Mouse (Mus musculus) stomach, embryonic 16.5 days (tissue): ENCODE measurements around the gene Sugct. TPM values are rescaled to one million over a fixed set of nuclear protein-coding genes. Genes with fewer than 3 reads are reported as not detected.

Source experiments
- ATAC-seq: fragments of 200-750 bp; cut with Nextera tagmentation; 2 replicates; pipeline ENCODE4 v1.8.0; 2017; ENCODE audit warnings: moderate number of reproducible peaks, moderate TSS enrichment; ENCODE audit not compliant: insufficient read depth, low FRiP score
- H3K27ac ChIP-seq: fragments of 300-500 bp; sonication (generic); 2 replicates; pipeline ENCODE4 v1.5.1; 2014; ENCODE audit warnings: low read length
- H3K27me3 ChIP-seq: fragments of 300-500 bp; sonication (generic); 2 replicates; pipeline ENCODE4 v1.6.1; 2014; ENCODE audit warnings: low read length, control low read depth, mixed read lengths; ENCODE audit not compliant: control insufficient read depth, insufficient read depth
- H3K36me3 ChIP-seq: fragments of 300-500 bp; sonication (generic); 2 replicates; pipeline ENCODE4 v1.6.1; 2014; ENCODE audit warnings: low read length; ENCODE audit not compliant: control insufficient read depth, insufficient read depth
- H3K4me1 ChIP-seq: fragments of 300-500 bp; sonication (generic); 2 replicates; pipeline ENCODE4 v1.6.1; 2014; ENCODE audit warnings: low read length, control low read depth, mixed read lengths; ENCODE audit not compliant: control insufficient read depth, insufficient read depth
- H3K4me2 ChIP-seq: fragments of 300-500 bp; sonication (generic); 2 replicates; pipeline ENCODE4 v1.6.1; 2014; ENCODE audit warnings: low read depth, low read length, mixed read lengths
- H3K4me3 ChIP-seq: fragments of 300-500 bp; sonication (generic); replicated peaks from 2 replicates; pipeline ENCODE4 v1.5.1; 2014; ENCODE audit warnings: mild to moderate bottlenecking, low read length
- H3K9ac ChIP-seq: fragments of 300-500 bp; sonication (generic); 2 replicates; pipeline ENCODE4 v1.6.1; 2014; ENCODE audit warnings: low read length
- H3K9me3 ChIP-seq: fragments of 300-500 bp; sonication (generic); replicated peaks from 2 replicates; pipeline ENCODE4 v1.6.1; 2016; ENCODE audit warnings: low read length, control low read depth; ENCODE audit not compliant: control insufficient read depth
- WGBS: fragments of 180-500 bp; shearing (Covaris S2); extraction: QIAGEN DNeasy Blood & Tissue Kit; methylation state at CpG from one replicate; pipeline ENCODE4 v1.1.7; 2014; 5-methylcytosine and 5-hydroxymethylcytosine counted together
- polyA plus RNA-seq: library from polyadenylated mRNA; unstranded; fragments of >200 nt; fragmentation: Nextera tagmentation; extraction: Ambion mirVana; gene quantifications from 2 replicates; pipeline ENCODE4 v1.2.1, GENCODE M21; 2015

Sugct gene
- polyA plus RNA-seq, result 5.6 and 6.6 TPM in 2 replicates

- Histone ChIP-seq H3K4me2 (peak within 1 kb of the TSS; percentile 81), H3K36me3 (no peaks in the 10 kb centered on the region), H3K27ac (peak within 1 kb of the TSS; percentile 95), H3K9me3 (no peaks in the 10 kb centered on the region), H3K4me1 (peaks cover 3% of the 10 kb centered on the region), H3K4me3 (peak within 1 kb of the TSS; percentile 84), H3K9ac (peak within 1 kb of the TSS; percentile 97), H3K27me3 (no peaks in the 10 kb centered on the region)
- ATAC-seq, result peak; percentile 98
- under 1% methylated on average over 66 of the region's 66 CpGs for WGBS
Observed at GRCm38 (mm10) chr13:17694911-17695699, at the start of gene Sugct, which contains the start of gene Mplkip. Sugct (minus strand) TSS chr13:17695553. Mplkip (plus strand) TSS chr13:17695192.

GRCm38 (mm10) chr13:17728798-17729197, 33.4 kb upstream of the Sugct start:
- H3K36me3 ChIP-seq, result no peaks in the 10 kb centered on the region; the same call in 1 of the 2 replicates
- 91% methylated on average over 3 of the region's 3 CpGs for WGBS
- H3K9me3 ChIP-seq, result no peaks in the 10 kb centered on the region
- H3K27me3 ChIP-seq, result no peaks in the 10 kb centered on the region
- H3K4me2 ChIP-seq, result no peak overlapping the region
- no peak overlapping the region for H3K4me3 ChIP-seq
- H3K4me1 ChIP-seq, result no peaks in the 10 kb centered on the region
- H3K9ac ChIP-seq, result no peak overlapping the region
- no peak for ATAC-seq
- H3K27ac ChIP-seq, result no peak overlapping the region

GRCm38 (mm10) chr13:17727922-17728321, 32.6 kb upstream of the Sugct start:
- H3K4me3 ChIP-seq, result no peak overlapping the region
- no peaks in the 10 kb centered on the region for H3K9me3 ChIP-seq
- H3K27ac ChIP-seq, result no peak overlapping the region
- H3K4me2 ChIP-seq, result no peak overlapping the region
- no peaks in the 10 kb centered on the region for H3K4me1 ChIP-seq
- H3K9ac ChIP-seq, result no peak overlapping the region
- WGBS, result 83% methylated on average over 4 of the region's 4 CpGs
- ATAC-seq, result no peak
- H3K36me3 ChIP-seq, result no peaks in the 10 kb centered on the region; the same call in 1 of the 2 replicates
- no peaks in the 10 kb centered on the region for H3K27me3 ChIP-seq

DNA sequence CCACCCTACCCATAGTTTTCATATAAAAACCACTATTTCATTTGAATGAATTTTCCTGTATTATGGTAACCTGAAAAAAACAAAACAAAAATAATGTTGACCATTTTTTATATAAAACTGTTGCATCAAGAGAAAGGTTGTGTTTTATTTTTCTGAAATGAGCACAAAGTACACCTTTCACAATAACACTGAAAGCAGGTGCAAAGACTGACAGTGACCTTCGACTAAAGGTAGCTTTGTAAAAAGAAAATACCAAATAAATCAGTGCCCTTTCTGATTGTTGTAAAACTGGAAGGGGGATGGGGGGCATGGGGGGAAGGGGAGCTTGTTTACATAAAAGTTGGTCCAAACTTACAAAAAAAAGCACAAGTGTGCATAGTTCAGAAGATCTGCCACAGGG, 22.0 kb upstream of the Sugct start:
- Histone ChIP-seq H3K27me3 (no peaks in the 10 kb centered on the region), H3K4me3 (no peak overlapping the region), H3K36me3 (peaks cover 14% of the 10 kb centered on the region), H3K27ac (no peak overlapping the region), H3K9ac (no peak overlapping the region), H3K9me3 (no peaks in the 10 kb centered on the region), H3K4me1 (no peaks in the 10 kb centered on the region), H3K4me2 (no peak overlapping the region)
- 97% methylated on average over 1 of the region's 1 CpGs for WGBS
- ATAC-seq, result no peak

GRCm38 (mm10) chr13:17708784-17709311, 13.5 kb upstream of the Sugct start:
- Histone ChIP-seq H3K4me3 (no peak overlapping the region), H3K36me3 (no peaks in the 10 kb centered on the region), H3K9me3 (no peaks in the 10 kb centered on the region), H3K9ac (no peak overlapping the region), H3K27me3 (no peaks in the 10 kb centered on the region), H3K4me2 (no peak overlapping the region), H3K27ac (no peak overlapping the region), H3K4me1 (no peaks in the 10 kb centered on the region)
- ATAC-seq, result no peak
- WGBS, result 86% methylated on average over 5 of the region's 5 CpGs

DNA sequence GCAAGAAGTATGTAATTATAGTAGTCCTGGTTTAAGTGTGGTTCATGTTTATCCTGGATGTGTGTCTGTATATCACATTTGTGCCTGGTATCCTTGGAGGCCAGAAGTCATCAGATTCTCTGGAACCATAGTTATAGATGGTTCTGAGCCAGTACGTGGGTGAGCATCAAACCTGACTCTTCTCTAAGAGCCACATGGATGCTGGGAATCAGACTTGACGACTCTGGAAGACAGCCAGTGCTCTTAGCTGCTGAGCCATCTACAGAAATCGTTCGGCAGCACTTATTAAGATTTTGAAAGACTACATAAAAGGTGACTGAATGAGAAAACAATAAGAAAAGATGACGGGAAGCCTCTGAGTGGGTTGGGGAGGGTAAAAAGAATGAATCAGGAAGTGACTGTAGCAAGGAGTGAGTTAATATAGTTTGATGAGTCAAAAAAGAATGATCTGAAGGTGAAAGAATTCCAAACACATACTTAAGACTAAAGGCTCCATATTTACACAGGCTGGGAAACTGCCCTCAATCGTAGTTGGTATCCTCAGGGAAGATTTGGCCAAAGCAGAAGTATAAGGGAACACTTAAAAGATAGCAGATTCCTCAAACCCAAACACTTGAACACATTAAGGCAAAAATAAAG, 10.0 kb upstream of the Sugct start:
- Histone ChIP-seq H3K27ac (no peak overlapping the region), H3K4me3 (no peak overlapping the region), H3K9me3 (no peaks in the 10 kb centered on the region), H3K4me2 (no peak overlapping the region), H3K4me1 (no peaks in the 10 kb centered on the region), H3K27me3 (no peaks in the 10 kb centered on the region), H3K36me3 (no peaks in the 10 kb centered on the region), H3K9ac (no peak overlapping the region)
- WGBS, result 64% methylated on average over 6 of the region's 6 CpGs
- ATAC-seq, result no peak

GRCm38 (mm10) chr13:17702311-17702710, 7.0 kb upstream of the Sugct start:
- Histone ChIP-seq H3K4me1 (no peaks in the 10 kb centered on the region), H3K4me2 (no peak overlapping the region), H3K9ac (no peak overlapping the region), H3K36me3 (no peaks in the 10 kb centered on the region), H3K27ac (no peak overlapping the region), H3K27me3 (no peaks in the 10 kb centered on the region), H3K4me3 (no peak overlapping the region), H3K9me3 (no peaks in the 10 kb centered on the region)
- ATAC-seq, result no peak

GRCm38 (mm10) chr13:17701322-17701721, 6.0 kb upstream of the Sugct start:
- Histone ChIP-seq H3K9me3 (no peaks in the 10 kb centered on the region), H3K36me3 (no peaks in the 10 kb centered on the region), H3K4me1 (no peaks in the 10 kb centered on the region), H3K27me3 (no peaks in the 10 kb centered on the region), H3K4me2 (no peak overlapping the region), H3K9ac (no peak overlapping the region), H3K27ac (no peak overlapping the region), H3K4me3 (no peak overlapping the region)
- ATAC-seq, result no peak

DNA sequence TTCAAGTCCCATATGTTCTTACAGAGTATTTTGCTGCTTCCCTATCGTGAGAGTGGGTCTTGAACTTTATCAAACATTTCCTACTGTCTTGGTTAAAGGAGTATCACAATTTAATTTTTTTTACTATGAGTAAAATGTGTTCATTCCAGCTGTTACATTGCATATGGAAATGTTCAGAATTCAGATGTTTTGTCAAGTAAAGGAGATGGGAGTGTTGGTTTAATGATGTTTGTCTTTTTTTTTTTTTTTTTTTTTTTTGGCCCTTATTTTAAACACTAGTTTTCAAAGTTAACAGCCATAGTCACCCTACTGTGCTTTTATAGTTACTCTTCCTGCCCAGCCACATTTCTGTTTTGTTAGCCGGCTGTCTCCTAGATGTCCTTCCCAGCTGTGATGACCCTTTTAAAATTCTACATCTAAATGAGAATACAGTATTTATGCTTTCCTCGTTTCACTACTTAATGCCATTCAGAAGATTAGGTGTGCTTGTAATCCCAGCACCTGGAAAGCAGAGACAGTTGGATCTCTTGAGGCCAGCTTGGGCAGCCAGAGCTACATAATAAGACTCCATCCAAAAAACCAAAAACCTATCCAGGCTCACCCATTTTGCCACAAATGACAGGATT, 4.8 kb upstream of the Sugct start:
- no peak overlapping the region for H3K4me3 ChIP-seq
- no peaks in the 10 kb centered on the region for H3K36me3 ChIP-seq
- H3K27ac ChIP-seq, result no peak overlapping the region
- H3K27me3 ChIP-seq, result no peaks in the 10 kb centered on the region
- no peaks in the 10 kb centered on the region for H3K9me3 ChIP-seq
- H3K4me2 ChIP-seq, result no peak overlapping the region
- no peaks in the 10 kb centered on the region for H3K4me1 ChIP-seq
- WGBS, result 88% methylated on average over 3 of the region's 3 CpGs
- ATAC-seq, result no peak
- H3K9ac ChIP-seq, result no peak overlapping the region
